Mouse (Mus musculus) ES-Bruce4 (cell line): ENCODE measurements around the gene Tenm2. TPM values are rescaled to one million over a fixed set of nuclear protein-coding genes. Genes with fewer than 3 reads are reported as not detected.

ENCODE experiments used
- H3K27ac ChIP-seq: 2 replicates; pipeline ENCODE4 v1.5.1; 2012; ENCODE audit warnings: low read length, inconsistent platforms; ENCODE audit not compliant: insufficient read depth
- H3K27me3 ChIP-seq: 2 replicates; pipeline ENCODE4 v1.6.1; 2012; ENCODE audit warnings: mild to moderate bottlenecking, low read length, inconsistent platforms; ENCODE audit not compliant: control insufficient read depth, poor library complexity, insufficient read depth, severe bottlenecking
- H3K36me3 ChIP-seq: 2 replicates; pipeline ENCODE4 v1.6.1; 2012; ENCODE audit warnings: inconsistent platforms, mild to moderate bottlenecking, low read length, moderate library complexity; ENCODE audit not compliant: control insufficient read depth, poor library complexity, insufficient read depth, severe bottlenecking
- H3K4me1 ChIP-seq: one replicate; pipeline ENCODE4 v1.8.1; 2011; ENCODE audit warnings: low read length; ENCODE audit not compliant: control insufficient read depth, insufficient read depth
- H3K4me3 ChIP-seq: 2 replicates; pipeline ENCODE4 v1.5.1; 2011; ENCODE audit warnings: low read depth, mild to moderate bottlenecking, low read length
- H3K9ac ChIP-seq: 2 replicates; pipeline ENCODE4 v1.6.1; 2012; ENCODE audit warnings: low read depth, mild to moderate bottlenecking, inconsistent platforms; ENCODE audit not compliant: poor library complexity, severe bottlenecking
- H3K9me3 ChIP-seq: replicated peaks from 2 replicates; pipeline ENCODE4 v1.6.1; 2012; ENCODE audit warnings: mild to moderate bottlenecking, low read length, inconsistent platforms; ENCODE audit not compliant: control insufficient read depth, poor library complexity, insufficient read depth, severe bottlenecking
- CTCF ChIP-seq: IDR thresholded peaks from one replicate; pipeline ENCODE4 v1.8.1; 2011; ENCODE audit warnings: low read depth, low read length
- EP300 ChIP-seq: IDR thresholded peaks from 2 replicates; pipeline ENCODE4 v1.6.1; 2011; ENCODE audit warnings: low read depth, low read length; ENCODE audit not compliant: insufficient read depth
- POLR2A ChIP-seq: IDR thresholded peaks from one replicate; pipeline ENCODE4 v1.8.1; 2011; ENCODE audit warnings: low read length; ENCODE audit not compliant: insufficient read depth
- polyA plus RNA-seq: library from polyadenylated mRNA; stranded (reverse); fragments of >200 nt; gene quantifications from 2 replicates; pipeline ENCODE4 v1.2.4, GENCODE M21; 2011; ENCODE audit warnings: low read depth; ENCODE audit not compliant: missing spikeins, insufficient read depth, insufficient read length

Gene Tenm2
- polyA plus RNA-seq, 1 experiment: not detected

- no peak for TF ChIP-seq POLR2A
- no peak for TF ChIP-seq EP300
- TF ChIP-seq CTCF: no peak
- Histone ChIP-seq H3K27ac (no peak overlapping the region), H3K9ac (peak overlapping the region; percentile 68; the same call in 1 of the 2 replicates), H3K4me1 (no peaks in the 10 kb centered on the region), H3K27me3 (peaks cover 4% of the 10 kb centered on the region), H3K4me3 (no peak overlapping the region; the same call in 1 of the 2 replicates), H3K36me3 (no peaks in the 10 kb centered on the region), H3K9me3 (no peaks in the 10 kb centered on the region)
These were observed 556 bp downstream of the Tenm2 start for GRCm38 (mm10) chr11:37235021-37235795.

- H3K4me3 ChIP-seq: no peak overlapping the region
- H3K27me3 ChIP-seq: no peaks in the 10 kb centered on the region
- H3K27ac ChIP-seq: no peak overlapping the region
- no peaks in the 10 kb centered on the region for H3K9me3 ChIP-seq
- H3K4me1 ChIP-seq: no peaks in the 10 kb centered on the region
- H3K9ac ChIP-seq: no peak overlapping the region
- no peak for TF ChIP-seq EP300
- no peaks in the 10 kb centered on the region for H3K36me3 ChIP-seq
These were observed 8.4 kb downstream of the Tenm2 start for GRCm38 (mm10) chr11:37227404-37227803.

- Histone ChIP-seq H3K4me3 (no peak overlapping the region), H3K4me1 (no peaks in the 10 kb centered on the region), H3K27me3 (no peaks in the 10 kb centered on the region), H3K36me3 (no peaks in the 10 kb centered on the region), H3K9me3 (no peaks in the 10 kb centered on the region), H3K27ac (no peak overlapping the region), H3K9ac (no peak overlapping the region)
- TF ChIP-seq EP300 (no peak), POLR2A (no peak), CTCF (no peak)
These were observed 8.8 kb downstream of the Tenm2 start for GRCm38 (mm10) chr11:37226943-37227342.

- Histone ChIP-seq H3K9ac (no peak overlapping the region), H3K4me3 (no peak overlapping the region), H3K9me3 (no peaks in the 10 kb centered on the region), H3K36me3 (no peaks in the 10 kb centered on the region), H3K4me1 (no peaks in the 10 kb centered on the region), H3K27ac (no peak overlapping the region), H3K27me3 (no peaks in the 10 kb centered on the region)
- TF ChIP-seq CTCF: no peak
- no peak for TF ChIP-seq POLR2A
These were observed 13.0 kb downstream of the Tenm2 start for GRCm38 (mm10) chr11:37222737-37223136.

GRCm38 (mm10) chr11:37222056-37222455 lies 13.7 kb downstream of the Tenm2 start:
- Histone ChIP-seq H3K9me3 (no peaks in the 10 kb centered on the region), H3K9ac (no peak overlapping the region), H3K4me3 (no peak overlapping the region), H3K36me3 (no peaks in the 10 kb centered on the region), H3K27me3 (no peaks in the 10 kb centered on the region), H3K4me1 (no peaks in the 10 kb centered on the region), H3K27ac (no peak overlapping the region)
- TF ChIP-seq CTCF: no peak
- no peak for TF ChIP-seq EP300
- TF ChIP-seq POLR2A: no peak

- no peak overlapping the region for H3K27ac ChIP-seq
These were observed 14.8 kb downstream of the Tenm2 start for GRCm38 (mm10) chr11:37220921-37221320.

More at GRCm38 (mm10) chr11:37220921-37221320, 14.8 kb downstream of the Tenm2 start:
- H3K27me3 ChIP-seq: no peaks in the 10 kb centered on the region
- H3K9ac ChIP-seq: no peak overlapping the region
- H3K9me3 ChIP-seq: no peaks in the 10 kb centered on the region
- no peak overlapping the region for H3K4me3 ChIP-seq
- no peaks in the 10 kb centered on the region for H3K36me3 ChIP-seq
- TF ChIP-seq EP300 (no peak), POLR2A (no peak), CTCF (no peak)
- H3K4me1 ChIP-seq: no peaks in the 10 kb centered on the region
